Mouse (Mus musculus) right cerebral cortex, postnatal 4 days (tissue): ENCODE results near the gene Rreb1.

Experiments used
- DNase-seq: peaks from one replicate; pipeline ENCODE4 v3.0.0-alpha.2; 2022

Rreb1 gene

DNA sequence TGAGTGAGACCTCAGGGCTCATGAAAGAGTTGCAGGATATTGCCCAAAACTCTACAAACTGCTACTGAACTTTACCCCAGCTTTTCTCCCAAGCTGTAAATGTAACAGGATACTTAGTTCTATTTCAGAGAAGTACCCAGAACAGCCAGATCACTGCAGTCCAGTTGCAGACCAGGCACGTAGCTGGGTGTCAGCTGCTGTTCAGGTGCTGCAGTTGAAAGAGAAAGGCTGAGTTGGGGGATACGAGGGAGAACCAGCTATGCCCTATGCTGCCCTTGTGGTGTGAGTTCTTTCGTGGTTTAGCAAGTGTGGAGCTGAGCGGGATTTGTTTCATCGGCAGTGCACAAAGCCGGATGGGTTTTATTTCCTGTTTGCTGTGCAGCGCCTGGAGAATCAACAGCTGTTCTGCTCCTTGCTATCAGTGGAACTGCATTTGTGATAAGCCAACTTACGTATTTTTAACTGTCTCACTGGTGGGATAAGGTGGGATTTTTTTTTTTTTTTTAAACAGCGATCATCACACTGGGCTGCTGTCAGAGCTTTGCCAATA is 102.5 kb downstream of the Rreb1 start:
- DNase-seq, result no peak

DNA sequence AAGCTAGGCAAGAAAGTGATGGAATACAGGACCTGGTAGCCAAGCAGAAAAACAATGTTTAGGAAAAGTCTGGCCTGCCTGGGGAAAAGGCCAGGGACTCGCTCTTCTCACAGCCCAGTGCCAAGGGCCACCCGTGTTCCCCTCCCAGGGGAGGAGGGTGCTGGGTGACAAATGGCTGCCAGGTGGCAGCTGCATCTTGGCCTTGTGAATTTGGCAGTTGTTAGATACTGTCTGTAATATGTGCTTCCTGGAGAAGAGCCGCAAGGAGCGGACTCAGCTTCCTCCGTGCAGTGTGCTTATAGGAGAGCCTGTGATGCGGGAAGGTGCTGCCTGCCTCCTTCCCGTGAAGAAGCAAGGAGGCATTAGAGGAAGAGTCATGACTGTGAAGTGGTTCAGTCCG is 104.3 kb downstream of the Rreb1 start:
- no peak for DNase-seq

GRCm38 (mm10) chr13:37883008-37883407 is 104.8 kb downstream of the Rreb1 start:
- no peak for DNase-seq

DNA sequence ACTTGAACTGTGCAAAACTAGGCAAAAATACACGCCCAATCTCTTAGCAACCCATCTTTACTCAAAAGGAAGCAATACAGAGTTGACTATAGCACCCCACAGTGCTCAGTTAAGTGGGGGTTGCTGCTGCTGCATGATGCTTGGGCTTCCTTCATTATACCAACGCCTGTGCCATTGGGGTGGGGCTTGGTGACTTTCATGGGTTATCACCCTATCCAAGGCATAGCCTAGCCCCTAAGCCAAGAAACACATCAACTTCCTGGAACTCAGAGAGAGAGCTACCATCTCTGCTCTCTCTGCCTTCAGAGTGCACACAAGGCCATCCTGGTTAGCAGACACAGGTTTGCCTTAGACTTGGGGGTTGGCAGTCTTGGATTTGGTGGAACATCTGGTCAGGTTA is 107.2 kb downstream of the Rreb1 start:
- DNase-seq, result no peak

DNA sequence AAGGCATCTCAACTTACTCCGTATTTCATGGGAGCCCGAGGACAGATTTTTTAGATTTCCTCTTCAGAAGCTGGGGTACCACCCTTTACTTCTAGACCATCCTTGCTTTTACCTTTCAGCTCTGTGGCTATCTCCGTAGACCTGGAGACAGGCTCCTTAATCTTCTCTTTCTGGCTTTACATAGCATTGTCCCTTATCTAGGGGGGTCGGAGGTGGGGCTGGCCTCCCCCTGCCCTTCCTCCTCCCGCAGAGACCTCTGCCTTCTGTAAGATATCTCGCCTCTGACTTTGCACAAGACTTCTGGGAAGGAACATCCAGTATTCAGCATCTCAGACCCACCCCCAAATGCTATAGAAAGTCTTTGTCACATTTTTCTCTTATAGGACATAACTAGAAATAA is 107.8 kb downstream of the Rreb1 start:
- no peak for DNase-seq

GRCm38 (mm10) chr13:37894756-37895155 is 116.6 kb downstream of the Rreb1 start:
- no peak for DNase-seq

GRCm38 (mm10) chr13:37895564-37896254 is 117.5 kb downstream of the Rreb1 start:
- DNase-seq, result no peak

DNA sequence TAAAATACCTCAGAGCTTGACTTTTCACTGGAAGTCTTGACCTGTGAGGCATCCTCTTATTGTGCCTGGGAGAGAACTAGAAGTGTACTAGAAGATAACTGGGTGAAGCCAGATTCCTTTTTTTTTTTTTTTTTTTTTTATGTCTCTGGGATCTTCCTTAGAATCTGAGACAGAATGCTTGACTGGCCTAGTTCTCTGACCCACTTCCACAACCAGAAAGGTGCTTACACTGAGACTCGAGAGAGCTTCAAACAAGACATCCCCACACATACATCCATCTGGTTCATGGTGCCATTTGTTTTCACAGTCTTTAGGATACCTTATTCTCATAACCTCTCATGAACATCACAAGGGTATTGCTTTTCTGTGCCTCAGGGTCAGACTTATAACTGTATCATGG is 118.2 kb downstream of the Rreb1 start:
- DNase-seq, result no peak

DNA sequence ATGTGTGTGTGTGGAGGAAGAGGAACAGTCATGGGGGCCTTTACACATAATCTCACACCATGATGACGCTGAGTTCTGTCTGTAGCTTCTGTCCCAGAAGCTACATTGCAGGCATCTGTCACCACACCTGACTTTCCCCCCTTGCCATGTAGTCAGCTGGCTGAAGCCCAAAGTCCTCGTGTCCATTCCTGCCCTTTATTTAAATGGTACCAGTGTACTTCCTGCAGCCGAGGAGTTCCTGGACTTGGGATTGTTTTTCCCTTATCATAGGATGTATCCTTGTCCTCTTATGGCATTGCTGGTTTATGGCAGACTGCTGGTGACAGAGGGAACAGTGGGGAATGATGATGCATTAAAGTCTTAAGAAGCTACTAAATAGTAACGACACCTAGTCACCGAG is 120.6 kb downstream of the Rreb1 start:
- no peak for DNase-seq

DNA sequence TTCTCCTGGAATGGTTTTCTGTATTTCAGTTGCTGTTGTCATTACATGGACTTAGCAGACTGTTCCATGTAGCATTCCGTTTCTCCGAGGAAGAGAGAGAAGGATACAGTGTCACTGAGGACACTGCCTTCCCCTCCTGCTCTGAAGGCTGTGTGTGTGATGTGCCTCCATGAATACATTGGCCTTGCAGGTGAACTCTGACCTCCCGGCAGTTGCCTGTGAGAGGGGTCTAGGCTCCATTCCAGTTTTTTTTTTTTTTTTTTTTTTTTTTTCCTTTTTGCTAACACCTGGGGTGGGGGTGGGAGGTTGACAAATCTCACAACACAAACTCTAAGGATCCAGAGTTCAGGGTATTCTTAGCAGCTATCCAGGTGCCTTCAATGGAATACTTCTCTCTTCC is 124.8 kb downstream of the Rreb1 start:
- DNase-seq, result no peak

- DNase-seq, result no peak
Measured at GRCm38 (mm10) chr13:37903476-37903875, 125.3 kb downstream of the Rreb1 start.

DNA sequence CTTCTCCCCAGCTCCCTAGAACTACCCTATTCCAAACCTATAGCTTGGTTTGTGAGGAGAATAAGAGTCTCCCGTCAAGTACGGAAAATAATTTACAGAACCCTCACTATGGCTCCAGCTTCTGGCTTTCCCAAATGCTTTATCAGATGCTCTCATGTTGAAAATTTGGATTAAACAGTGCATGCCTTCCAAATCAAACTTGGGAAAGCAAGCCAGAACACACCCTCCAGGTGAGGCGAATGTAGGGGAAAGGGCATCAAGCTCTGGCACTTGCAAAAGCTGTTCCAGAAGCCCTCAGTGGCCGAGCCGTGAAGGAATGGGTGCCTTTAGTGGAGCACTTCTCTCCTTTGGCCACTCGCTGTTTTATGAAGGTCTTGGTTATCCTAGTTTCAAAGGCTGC is 126.2 kb downstream of the Rreb1 start:
- DNase-seq, result no peak

DNA sequence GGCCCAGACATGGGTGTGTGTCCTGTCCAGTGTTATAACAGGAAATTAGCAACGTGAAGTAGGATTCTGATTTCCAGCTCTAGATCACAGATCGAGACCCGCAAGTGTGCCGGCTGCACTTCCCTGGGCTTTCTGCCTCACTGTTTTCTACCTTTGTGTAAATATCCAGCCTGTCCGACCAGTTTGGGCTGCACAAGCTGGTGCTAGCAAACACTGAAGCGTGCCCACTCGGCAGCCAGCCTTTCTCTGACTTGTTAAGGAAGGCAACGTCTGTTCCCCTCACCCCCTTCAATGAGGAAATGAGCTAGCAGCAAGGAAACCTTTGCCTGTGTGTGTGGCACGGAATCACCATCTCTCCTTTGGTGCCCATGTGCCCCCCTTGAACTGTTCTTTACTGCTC is 129.9 kb downstream of the Rreb1 start:
- DNase-seq, result no peak

- no peak for DNase-seq
Measured at GRCm38 (mm10) chr13:37908493-37908892, 130.3 kb downstream of the Rreb1 start.

GRCm38 (mm10) chr13:37909225-37909624 is 131.0 kb downstream of the Rreb1 start:
- no peak for DNase-seq

- no peak for DNase-seq
Measured at GRCm38 (mm10) chr13:37912011-37912410, 133.8 kb downstream of the Rreb1 start.

- DNase-seq, result no peak
Measured at GRCm38 (mm10) chr13:37912591-37913467, 134.6 kb downstream of the Rreb1 start.

DNA sequence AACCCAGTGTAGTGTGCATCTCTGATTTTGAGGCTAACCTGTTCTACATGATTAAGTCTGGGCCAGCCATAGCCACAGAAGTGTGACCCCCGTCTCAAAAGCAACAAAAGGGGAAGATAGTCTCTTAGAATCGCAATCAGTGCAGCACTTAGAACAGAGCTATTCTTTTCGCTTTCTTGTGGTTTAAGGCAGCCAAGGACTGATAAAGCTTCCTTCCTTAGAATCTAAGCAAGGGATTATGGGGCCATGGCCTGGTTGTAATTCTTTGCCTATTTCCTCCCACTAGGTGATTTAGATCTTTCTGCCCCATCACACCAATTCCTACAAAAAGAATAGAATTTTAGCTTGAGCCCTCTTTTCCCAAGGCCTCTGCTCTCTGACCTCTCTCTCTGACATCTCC is 135.8 kb downstream of the Rreb1 start:
- DNase-seq, result no peak

GRCm38 (mm10) chr13:37918336-37919261 is 140.4 kb downstream of the Rreb1 start:
- DNase-seq, result no peak

DNA sequence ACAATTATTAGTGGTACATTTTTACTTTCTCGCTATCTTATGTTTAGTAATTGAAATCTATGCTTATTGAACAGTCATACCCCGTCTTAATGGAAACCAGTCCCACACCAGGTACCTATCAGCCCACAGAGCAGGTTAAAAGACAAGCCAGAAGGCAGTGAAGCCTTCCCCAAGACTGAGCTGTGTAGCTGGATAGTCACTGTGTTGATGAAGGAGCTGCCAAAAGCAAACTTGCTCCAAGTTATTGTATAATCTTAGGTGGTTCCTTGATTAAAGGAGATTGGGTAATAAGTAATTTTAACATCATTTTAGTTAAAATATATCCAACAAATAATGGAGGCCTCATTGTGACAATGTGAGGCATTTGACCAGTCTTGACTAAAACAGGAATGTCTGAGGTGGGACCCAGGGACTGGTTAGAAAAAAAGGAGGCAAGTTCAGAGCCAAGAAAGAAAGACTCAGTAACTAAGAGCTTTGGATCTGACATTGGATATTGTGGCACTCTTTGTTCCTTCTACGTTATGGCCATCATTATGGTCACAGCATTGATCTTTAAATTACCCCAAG is 141.6 kb downstream of the Rreb1 start:
- DNase-seq, result no peak

- DNase-seq, result no peak
Measured at GRCm38 (mm10) chr13:37920727-37921126, 142.5 kb downstream of the Rreb1 start.

DNA sequence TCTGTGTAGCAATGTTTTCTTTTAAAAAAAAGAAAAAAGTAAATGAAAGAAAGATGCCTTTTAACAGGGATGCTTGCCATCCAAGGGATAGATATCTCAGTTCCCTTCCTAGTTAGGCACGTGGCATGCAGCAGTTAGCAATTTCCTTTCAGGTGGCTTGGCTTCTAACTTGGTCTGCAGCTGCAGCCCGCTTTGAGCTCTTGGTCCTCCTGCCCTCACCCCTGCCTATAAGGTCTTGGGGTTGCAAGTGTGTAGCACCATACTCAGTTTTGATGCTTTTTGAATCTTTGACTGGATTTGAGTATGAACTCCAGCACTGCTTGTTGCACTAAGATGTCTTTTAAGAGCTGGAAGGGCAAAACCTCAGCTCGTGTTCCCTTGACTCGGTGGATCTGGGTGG is 144.9 kb downstream of the Rreb1 start:
- DNase-seq, result no peak
